Mouse (Mus musculus): ENCODE data around the gene Ubr1.

The Ubr1 gene

GRCm38 (mm10) chr2:120863389-120863788 lies 107.1 kb downstream of the Ubr1 start:
- no peak for DNase-seq (ENCODE audit: extremely low read depth, low read depth)

DNA sequence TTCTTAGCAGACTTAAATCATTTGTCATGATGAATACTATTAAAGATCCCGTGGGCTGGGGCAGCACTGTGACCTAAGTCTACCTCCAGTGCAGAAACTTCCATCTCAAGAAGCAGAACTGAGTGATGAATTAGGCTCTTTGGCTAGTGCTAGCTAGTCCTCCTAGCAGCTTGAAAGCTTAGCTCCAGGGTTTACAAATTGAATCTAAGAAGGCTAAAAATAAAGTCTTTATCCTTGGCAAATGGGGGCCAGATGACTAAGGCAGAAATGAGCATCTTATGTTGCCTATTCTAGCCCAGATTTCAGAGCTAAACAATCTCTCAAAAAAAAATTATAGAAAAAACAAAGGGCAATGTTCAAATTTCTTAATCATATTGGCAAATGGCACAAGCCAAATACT lies 109.8 kb downstream of the Ubr1 start:
- no peak for DNase-seq (ENCODE audit: extremely low read depth, low read depth)

- DNase-seq (ENCODE audit: extremely low read depth, low read depth): no peak
Observed at GRCm38 (mm10) chr2:120858131-120858530, 112.4 kb downstream of the Ubr1 start.

- no peak for DNase-seq (ENCODE audit: extremely low read depth, low read depth)
Observed at GRCm38 (mm10) chr2:120853151-120853550, 117.4 kb downstream of the Ubr1 start.

DNA sequence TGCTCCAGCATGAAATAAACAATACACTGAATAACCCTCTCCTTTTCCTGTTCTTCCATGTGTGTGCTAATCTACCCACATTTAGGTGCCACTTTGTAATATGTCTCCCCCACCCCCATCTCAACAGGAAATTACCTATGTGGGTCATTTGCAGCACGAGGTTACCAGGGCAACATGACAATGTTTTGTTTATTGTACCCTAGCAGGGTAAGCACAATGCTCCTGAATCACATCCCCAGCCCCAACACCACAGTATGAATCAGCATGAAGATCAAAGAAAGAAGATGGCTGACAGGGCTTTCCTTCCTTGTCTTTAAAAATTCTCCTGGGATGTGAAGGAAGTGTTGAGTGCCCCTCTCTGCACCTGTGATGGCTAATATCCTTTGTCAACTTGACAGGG lies 117.9 kb downstream of the Ubr1 start:
- no peak for DNase-seq (ENCODE audit: extremely low read depth, low read depth)

GRCm38 (mm10) chr2:120850424-120851082 lies 120.0 kb downstream of the Ubr1 start, which contains the start of gene Ttbk2:
Gene Ttbk2 (minus strand): TSS chr2:120850604.
- DNase-seq (ENCODE audit: extremely low read depth, low read depth): peak; percentile 94

- peak; percentile 27 for DNase-seq (ENCODE audit: extremely low read depth, low read depth)
Observed at GRCm38 (mm10) chr2:120849449-120850423, 120.8 kb downstream of the Ubr1 start, which contains the start of gene Cdan1. Gene Cdan1 (minus strand): TSS chr2:120850128.

- DNase-seq (ENCODE audit: extremely low read depth, low read depth): no peak
Observed at GRCm38 (mm10) chr2:120845280-120845679, 125.2 kb downstream of the Ubr1 start.

DNA sequence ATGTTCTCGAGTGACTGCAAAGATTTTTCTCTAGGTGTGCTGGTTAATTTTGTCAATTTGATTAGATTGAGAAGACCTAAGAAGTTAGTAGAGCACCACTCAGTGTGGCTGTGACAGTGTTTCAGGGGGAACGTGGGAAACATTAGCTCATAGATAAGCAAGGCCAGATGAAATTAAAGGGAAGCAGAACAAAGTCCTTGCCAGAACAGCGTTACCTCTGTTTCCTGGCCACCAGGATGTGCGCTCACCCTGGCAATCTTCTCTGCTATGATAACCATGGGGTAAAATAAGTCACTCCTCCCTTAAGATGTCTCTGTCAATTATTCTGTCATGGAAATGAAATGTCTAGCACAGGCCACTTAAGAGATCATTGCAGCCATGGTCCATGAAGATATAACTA lies 126.5 kb downstream of the Ubr1 start:
- peak; percentile 52 for DNase-seq (ENCODE audit: extremely low read depth, low read depth)

- no peak for DNase-seq (ENCODE audit: extremely low read depth, low read depth)
Observed at GRCm38 (mm10) chr2:120841211-120841610, 129.3 kb downstream of the Ubr1 start.

DNA sequence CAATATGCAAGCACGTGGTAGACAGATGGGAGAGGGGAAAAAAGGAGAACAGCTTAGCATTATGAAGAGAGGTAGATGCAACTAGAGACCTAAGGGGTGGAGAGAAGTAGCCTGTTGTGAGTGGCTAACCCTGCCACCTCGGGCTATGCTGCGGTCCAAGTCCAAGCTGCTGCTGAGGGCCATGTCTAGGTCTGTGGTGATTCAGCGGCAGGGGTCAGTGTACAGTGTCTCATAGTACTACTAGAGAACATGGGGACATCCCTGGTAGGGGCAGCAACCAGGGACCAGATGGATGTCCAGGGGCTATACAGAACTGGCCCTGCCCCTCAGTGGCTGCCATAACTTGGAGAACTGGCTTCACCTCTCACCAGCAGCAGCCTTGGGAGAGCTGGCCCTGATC lies 135.3 kb downstream of the Ubr1 start:
- no peak for DNase-seq (ENCODE audit: extremely low read depth, low read depth)

DNA sequence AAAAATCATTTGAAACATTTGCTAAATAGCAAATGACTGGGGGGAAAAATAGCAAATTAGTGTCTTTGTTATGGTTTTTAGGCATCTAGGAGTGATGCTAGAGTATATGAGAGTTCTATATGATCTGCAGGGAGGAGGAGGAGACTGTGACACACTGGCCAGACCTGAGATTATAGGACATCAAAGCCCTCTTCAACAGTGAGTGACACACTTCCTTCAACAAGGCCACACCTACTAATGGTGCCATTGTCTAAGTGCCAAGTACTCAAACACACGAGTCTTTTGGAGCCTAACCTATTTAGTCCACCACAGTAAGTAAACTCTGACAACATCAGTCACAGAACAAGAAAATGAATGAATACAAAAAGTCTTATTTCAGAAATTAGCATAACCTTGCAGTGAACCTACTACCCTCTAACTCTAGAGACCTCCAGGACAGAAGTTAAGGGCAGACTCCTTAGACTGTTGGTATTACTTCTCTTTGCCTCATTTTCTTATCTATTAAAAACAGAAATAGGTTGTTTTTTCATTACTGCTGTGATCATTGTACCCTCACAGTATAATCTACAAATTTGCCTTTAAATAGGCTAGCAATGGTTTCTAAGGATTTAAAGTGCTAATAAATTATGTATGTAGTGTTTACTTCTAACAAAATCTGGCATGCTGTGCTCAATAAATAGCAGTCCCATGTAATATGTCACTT lies 143.4 kb downstream of the Ubr1 start:
- peak; percentile 41 for DNase-seq (ENCODE audit: extremely low read depth, low read depth)

Data from MEL-GATA-1-ER (cell line).